Mouse (Mus musculus) intestine, postnatal 0 days (tissue): Measurements from ENCODE around the gene Ephx3. TPM values are rescaled to one million over a fixed set of nuclear protein-coding genes. Genes with fewer than 3 reads are reported as not detected.

Experiments used
- ATAC-seq: fragments of 200-750 bp; cut with Nextera tagmentation; 2 replicates; pipeline ENCODE4 v1.8.0; 2017; ENCODE audit warnings: mild to moderate bottlenecking, moderate TSS enrichment, moderate library complexity
- H3K27ac ChIP-seq: fragments of 300-500 bp; sonication (generic); 2 replicates; pipeline ENCODE4 v1.5.1; 2014; ENCODE audit warnings: mild to moderate bottlenecking, low read depth, low read length, moderate library complexity
- H3K27me3 ChIP-seq: fragments of 300-500 bp; sonication (generic); replicated peaks from 2 replicates; pipeline ENCODE4 v1.6.1; 2014; ENCODE audit warnings: low read length, mixed read lengths; ENCODE audit not compliant: control insufficient read depth, insufficient read depth
- H3K36me3 ChIP-seq: fragments of 300-500 bp; sonication (generic); 2 replicates; pipeline ENCODE4 v1.6.1; 2014; ENCODE audit warnings: mild to moderate bottlenecking, moderate library complexity; ENCODE audit not compliant: control insufficient read depth, insufficient read depth
- H3K4me1 ChIP-seq: fragments of 300-500 bp; sonication (generic); replicated peaks from 2 replicates; pipeline ENCODE4 v1.6.1; 2014; ENCODE audit warnings: antibody characterized with exemption, low read length, mixed read lengths; ENCODE audit not compliant: control insufficient read depth, insufficient read depth
- H3K4me2 ChIP-seq: fragments of 300-500 bp; sonication (generic); replicated peaks from 2 replicates; pipeline ENCODE4 v1.6.1; 2014; ENCODE audit warnings: low read depth, mild to moderate bottlenecking, moderate library complexity
- H3K4me3 ChIP-seq: fragments of 300-500 bp; sonication (generic); 2 replicates; pipeline ENCODE4 v1.5.1; 2014; ENCODE audit warnings: low read depth, low read length
- H3K9ac ChIP-seq: fragments of 300-500 bp; sonication (generic); 2 replicates; pipeline ENCODE4 v1.6.1; 2014; ENCODE audit warnings: mild to moderate bottlenecking, low read depth, low read length
- H3K9me3 ChIP-seq: fragments of 300-500 bp; sonication (generic); 2 replicates; pipeline ENCODE4 v1.6.1; 2016; ENCODE audit warnings: mixed run types; ENCODE audit not compliant: control insufficient read depth
- CTCF ChIP-seq: sonication (generic); IDR thresholded peaks from 2 replicates; pipeline ENCODE4 v1.5.1; 2016; ENCODE audit warnings: low read depth, mild to moderate bottlenecking, control low read depth, antibody characterized with exemption, moderate library complexity
- WGBS: fragments of 180-500 bp; shearing (Covaris S2); extraction: QIAGEN DNeasy Blood & Tissue Kit; methylation state at CpG from one replicate; pipeline ENCODE4 v1.1.7; 2014; 5-methylcytosine and 5-hydroxymethylcytosine counted together
- polyA plus RNA-seq: library from polyadenylated mRNA; unstranded; fragments of >200 nt; fragmentation: Nextera tagmentation; extraction: Ambion mirVana; gene quantifications from 2 replicates; pipeline ENCODE4 v1.2.1, GENCODE M21; 2015

Ephx3 gene
- polyA plus RNA-seq, 1 experiment from 2014 or later: not detected

DNA sequence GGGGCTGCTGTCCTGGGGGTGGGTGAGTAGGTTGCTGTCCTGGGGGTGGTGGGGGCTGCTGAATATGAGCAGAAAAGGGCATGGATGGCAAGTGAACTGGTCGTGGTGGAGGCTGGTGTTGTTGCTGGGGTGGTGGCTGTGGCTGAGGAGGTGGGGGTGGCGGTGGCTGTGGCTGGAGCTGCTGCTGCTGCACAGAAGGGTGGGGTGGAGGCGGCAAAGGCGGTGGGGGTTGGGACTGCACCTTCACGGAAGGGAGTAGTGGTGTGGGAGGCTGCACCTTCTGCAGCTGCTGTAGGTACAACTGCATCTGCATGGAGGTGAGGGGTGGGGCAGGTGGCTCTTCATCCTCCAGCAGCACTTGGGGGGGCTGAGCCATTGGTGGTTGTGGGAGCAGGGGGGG is 11.7 kb upstream of the Ephx3 start:
- peaks cover 94% of the 10 kb centered on the region for H3K36me3 ChIP-seq
- H3K4me3 ChIP-seq: no peak overlapping the region
- H3K9me3 ChIP-seq: no peaks in the 10 kb centered on the region
- no peak for ATAC-seq
- no peaks in the 10 kb centered on the region for H3K4me1 ChIP-seq
- no peak overlapping the region for H3K4me2 ChIP-seq
- 74% methylated on average over 5 of the region's 5 CpGs for WGBS
- TF ChIP-seq CTCF: no peak
- no peaks in the 10 kb centered on the region for H3K27me3 ChIP-seq
- no peak overlapping the region for H3K9ac ChIP-seq
- no peak overlapping the region for H3K27ac ChIP-seq

DNA sequence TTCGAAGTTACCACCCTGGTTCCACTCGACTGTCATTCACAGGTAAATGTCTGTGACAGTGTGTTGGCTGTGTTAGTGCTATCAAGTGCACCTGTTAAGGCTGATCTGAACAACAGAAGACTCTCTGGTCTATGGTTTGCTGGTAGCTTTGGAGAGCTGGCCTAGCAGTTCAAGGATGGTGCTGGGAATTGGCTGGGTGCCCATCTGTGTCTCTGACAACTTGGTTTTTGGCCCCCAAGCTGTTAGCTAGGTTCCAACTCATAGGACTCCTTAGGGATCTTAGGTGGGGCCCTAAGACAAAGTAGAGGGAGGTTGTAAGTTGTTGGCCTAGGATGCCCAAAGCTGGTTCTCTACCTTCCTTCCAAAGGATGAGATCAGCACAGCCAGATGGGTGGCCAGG is 10.4 kb upstream of the Ephx3 start:
- no peak for ATAC-seq
- H3K4me1 ChIP-seq: no peaks in the 10 kb centered on the region
- peaks cover 86% of the 10 kb centered on the region for H3K36me3 ChIP-seq
- H3K4me3 ChIP-seq: no peak overlapping the region
- TF ChIP-seq CTCF: no peak
- H3K4me2 ChIP-seq: no peak overlapping the region
- no peak overlapping the region for H3K9ac ChIP-seq
- H3K27me3 ChIP-seq: no peaks in the 10 kb centered on the region
- no peaks in the 10 kb centered on the region for H3K9me3 ChIP-seq
- no peak overlapping the region for H3K27ac ChIP-seq
- WGBS: 87% methylated on average over 2 of the region's 2 CpGs

DNA sequence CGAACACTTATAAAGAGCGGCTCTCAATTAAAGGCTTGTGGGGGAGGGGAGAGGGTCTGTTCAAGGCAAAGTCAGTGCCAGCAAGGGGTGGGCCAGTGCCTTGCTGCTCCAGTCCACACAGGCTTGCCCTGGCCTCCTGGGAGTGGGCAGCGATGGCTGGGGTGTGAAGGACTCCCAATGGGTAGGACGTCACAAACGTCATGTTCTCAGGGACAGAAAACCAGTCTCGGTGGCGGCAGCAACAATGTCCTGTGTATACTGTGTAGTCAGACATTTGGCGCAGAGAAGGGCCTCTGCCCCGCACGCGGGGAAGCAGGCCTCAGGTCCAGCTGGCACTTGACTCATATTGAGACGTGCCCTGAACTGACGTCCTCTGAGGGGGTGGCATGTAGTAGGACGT is 7.8 kb upstream of the Ephx3 start:
- Histone ChIP-seq H3K27ac (no peak overlapping the region), H3K27me3 (no peaks in the 10 kb centered on the region), H3K36me3 (peaks cover 64% of the 10 kb centered on the region), H3K9me3 (no peaks in the 10 kb centered on the region), H3K4me2 (no peak overlapping the region), H3K4me1 (no peaks in the 10 kb centered on the region), H3K4me3 (no peak overlapping the region), H3K9ac (no peak overlapping the region)
- no peak for ATAC-seq
- no peak for TF ChIP-seq CTCF
- 89% methylated on average over 14 of the region's 14 CpGs for WGBS

DNA sequence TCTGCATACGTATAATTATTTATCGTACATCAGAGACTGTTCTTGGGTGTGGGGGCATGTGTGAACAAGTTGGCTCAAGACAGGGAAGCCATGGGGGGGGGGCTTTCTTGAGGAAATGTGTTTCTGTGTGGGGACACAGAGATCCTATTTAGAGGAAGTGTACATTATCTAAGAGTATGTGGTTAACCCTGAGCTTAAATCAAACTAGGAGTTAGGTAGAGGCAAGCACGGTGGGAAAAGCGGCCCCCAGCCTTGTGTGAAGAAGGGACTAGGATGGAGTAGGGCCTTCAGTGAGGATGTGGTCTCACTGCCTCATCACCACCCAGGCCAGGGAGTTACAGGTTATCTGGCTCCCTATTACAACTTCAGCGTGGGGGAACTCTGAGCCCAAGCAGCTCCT is 6.4 kb upstream of the Ephx3 start:
- no peak overlapping the region for H3K27ac ChIP-seq
- H3K36me3 ChIP-seq: peaks cover 50% of the 10 kb centered on the region
- TF ChIP-seq CTCF: no peak
- H3K27me3 ChIP-seq: no peaks in the 10 kb centered on the region
- no peak overlapping the region for H3K9ac ChIP-seq
- ATAC-seq: no peak
- WGBS: 93% methylated on average over 5 of the region's 5 CpGs
- H3K4me2 ChIP-seq: no peak overlapping the region
- no peak overlapping the region for H3K4me3 ChIP-seq
- H3K4me1 ChIP-seq: no peaks in the 10 kb centered on the region
- no peaks in the 10 kb centered on the region for H3K9me3 ChIP-seq

DNA sequence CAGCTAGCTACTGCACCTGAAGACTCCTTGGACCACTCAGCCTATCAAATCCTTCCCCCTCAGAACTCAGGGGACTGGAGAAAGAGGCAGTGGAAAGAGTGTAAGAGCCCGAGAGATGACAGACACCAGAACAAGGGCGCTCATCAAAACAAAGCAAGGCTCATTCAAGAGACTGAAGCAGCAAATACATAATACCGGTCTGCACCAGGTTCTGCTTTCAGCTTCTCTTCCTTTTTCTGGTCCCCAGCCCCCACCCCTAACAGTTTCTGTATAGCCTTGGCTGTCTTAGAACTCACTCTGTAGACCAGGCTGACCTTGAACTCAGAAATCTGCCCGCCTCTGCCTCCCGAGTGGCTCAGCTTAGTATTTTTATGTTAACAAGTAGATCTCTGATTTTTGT is 3.7 kb upstream of the Ephx3 start:
- no peak for TF ChIP-seq CTCF

DNA sequence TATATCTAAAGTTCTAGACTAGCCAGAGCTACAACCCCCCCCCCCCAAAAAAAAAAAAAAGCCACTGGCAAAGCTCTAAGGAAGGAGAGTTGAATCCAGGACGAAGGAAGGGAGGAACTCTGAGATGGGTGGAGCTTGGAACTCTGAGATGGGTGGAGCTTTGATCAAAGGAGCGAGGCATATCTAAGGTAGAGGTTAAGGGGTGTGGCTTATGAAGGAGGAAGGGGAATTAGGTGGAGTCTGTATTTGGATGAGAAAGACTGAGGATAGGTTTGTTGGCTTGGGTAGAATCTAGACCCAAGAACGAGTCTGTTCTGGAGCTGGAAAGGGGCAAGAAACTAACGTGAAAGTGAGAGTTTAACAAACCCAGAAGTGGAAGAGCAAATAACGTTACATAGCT is 501 bp upstream of the Ephx3 start:
- H3K4me2 ChIP-seq: peak overlapping the region; percentile 71
- H3K4me1 ChIP-seq: 0 out of 2 replicates have a peak, but pooled peaks cover 6% of the 10 kb centered on the region
- WGBS: 6% methylated on average over 5 of the region's 5 CpGs
- H3K36me3 ChIP-seq: no peaks in the 10 kb centered on the region
- H3K4me3 ChIP-seq: peak overlapping the region; percentile 37
- H3K27ac ChIP-seq: no peak overlapping the region
- no peak overlapping the region for H3K9ac ChIP-seq
- peaks cover 6% of the 10 kb centered on the region; the same call in 1 of the 2 replicates for H3K27me3 ChIP-seq
- peak; percentile 74 for ATAC-seq
- TF ChIP-seq CTCF: no peak
- no peaks in the 10 kb centered on the region for H3K9me3 ChIP-seq

More for the DNA sequence above, 3.7 kb upstream of the Ephx3 start:
- no peaks in the 10 kb centered on the region for H3K9me3 ChIP-seq
- 76% methylated on average over 5 of the region's 5 CpGs for WGBS
- peaks cover 5% of the 10 kb centered on the region; the same call in 1 of the 2 replicates for H3K27me3 ChIP-seq
- H3K4me2 ChIP-seq: no peak overlapping the region
- no peak for ATAC-seq
- peaks cover 23% of the 10 kb centered on the region for H3K36me3 ChIP-seq
- H3K4me1 ChIP-seq: 0 out of 2 replicates have a peak, but pooled peaks cover 6% of the 10 kb centered on the region
- no peak overlapping the region for H3K4me3 ChIP-seq
- no peak overlapping the region for H3K27ac ChIP-seq
- H3K9ac ChIP-seq: no peak overlapping the region

DNA sequence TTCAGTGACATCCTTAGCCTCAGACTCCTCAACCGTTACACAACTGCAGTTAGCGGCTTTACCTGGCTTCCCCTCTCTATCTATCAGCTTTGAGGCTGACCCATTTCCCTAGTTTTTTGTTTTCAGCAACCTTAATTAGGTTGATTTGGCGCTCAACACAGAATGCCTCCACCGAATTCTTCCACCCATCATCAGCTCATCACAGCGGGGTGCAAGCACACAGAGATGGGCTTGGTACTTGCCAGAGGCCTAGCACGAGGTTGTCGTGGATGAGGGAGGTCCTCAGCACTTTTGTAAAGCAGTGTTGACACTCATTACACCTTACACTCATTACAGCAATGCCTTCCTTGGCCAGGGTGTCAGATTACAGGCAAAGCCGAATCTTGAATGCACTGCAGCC is 6.3 kb downstream of the Ephx3 start:
- Histone ChIP-seq H3K36me3 (no peaks in the 10 kb centered on the region), H3K4me3 (no peak overlapping the region), H3K27me3 (0 out of 2 replicates have a peak, but pooled peaks cover 1% of the 10 kb centered on the region), H3K4me1 (no peaks in the 10 kb centered on the region), H3K9me3 (no peaks in the 10 kb centered on the region), H3K9ac (no peak overlapping the region), H3K27ac (no peak overlapping the region), H3K4me2 (no peak overlapping the region)
- TF ChIP-seq CTCF: no peak
- WGBS: 48% methylated on average over 8 of the region's 8 CpGs
- ATAC-seq: no peak
